Mouse (Mus musculus) testis, adult 2 months (tissue): ENCODE data around the gene Hist2h3b.

Source experiments
- CTCF ChIP-seq: fragments of 200-500 bp; IDR thresholded peaks from 2 replicates; pipeline ENCODE4 v1.5.1; 2012; ENCODE audit warnings: low read depth, mild to moderate bottlenecking, inconsistent platforms, low read length, moderate library complexity; ENCODE audit not compliant: control insufficient read depth, insufficient read depth, insufficient replicate concordance
- POLR2A ChIP-seq: fragments of 200-500 bp; IDR thresholded peaks from 2 replicates; pipeline ENCODE4 v1.6.1; 2012; ENCODE audit warnings: low read depth, mild to moderate bottlenecking, inconsistent platforms, low read length, moderate library complexity; ENCODE audit not compliant: control insufficient read depth

DNA sequence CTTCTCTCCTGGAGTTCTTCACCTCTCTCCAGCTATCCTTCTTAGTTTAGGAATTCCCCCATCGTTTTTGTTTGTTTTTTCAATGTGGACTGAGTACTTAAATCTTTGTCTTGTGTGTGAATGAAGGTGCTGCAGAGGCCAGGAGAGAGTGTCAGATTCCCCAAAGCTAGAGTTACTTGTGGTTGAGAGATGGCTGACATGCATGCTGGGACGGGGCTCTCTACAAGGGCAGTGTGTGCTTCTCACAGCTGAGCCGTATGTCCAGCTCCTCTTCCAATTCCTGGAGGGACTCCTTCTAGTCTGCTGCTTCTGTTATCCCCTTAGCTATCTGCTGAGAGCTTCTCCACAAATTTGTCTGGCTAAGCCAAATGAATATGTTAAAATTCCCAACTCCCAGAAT is 32.6 kb upstream of the Hist2h3b start:
- TF ChIP-seq POLR2A (no peak), CTCF (no peak)
